Mouse (Mus musculus) liver, embryonic 13.5 days (tissue): Measurements from ENCODE around the gene Lrig2. TPM values are rescaled to one million over a fixed set of nuclear protein-coding genes. Genes with fewer than 3 reads are reported as not detected.

ENCODE experiments used
- ATAC-seq: fragments of 200-750 bp; cut with Nextera tagmentation; 2 replicates; pipeline ENCODE4 v1.8.0; 2017; ENCODE audit warnings: low read depth, mild to moderate bottlenecking, moderate number of reproducible peaks, moderate library complexity
- DNase-seq: peaks from one replicate; pipeline ENCODE4 v3.0.0; 2022
- H3K27ac ChIP-seq: fragments of 300-500 bp; sonication (generic); 2 replicates; pipeline ENCODE4 v1.5.1; 2015; ENCODE audit warnings: moderate library complexity, mild to moderate bottlenecking, inconsistent platforms
- H3K27me3 ChIP-seq: fragments of 300-500 bp; sonication (generic); 2 replicates; pipeline ENCODE4 v1.6.1; 2015; ENCODE audit warnings: mild to moderate bottlenecking, inconsistent platforms
- H3K36me3 ChIP-seq: fragments of 300-500 bp; sonication (generic); 2 replicates; pipeline ENCODE4 v1.6.1; 2015; ENCODE audit warnings: mild to moderate bottlenecking, inconsistent platforms
- H3K4me1 ChIP-seq: fragments of 300-500 bp; sonication (generic); replicated peaks from 2 replicates; pipeline ENCODE4 v1.6.1; 2015; ENCODE audit warnings: inconsistent platforms
- H3K4me2 ChIP-seq: fragments of 300-500 bp; sonication (generic); 2 replicates; pipeline ENCODE4 v1.6.1; 2015; ENCODE audit warnings: inconsistent platforms, mild to moderate bottlenecking, moderate library complexity
- H3K4me3 ChIP-seq: fragments of 300-500 bp; sonication (generic); replicated peaks from 2 replicates; pipeline ENCODE4 v1.5.1; 2015; ENCODE audit warnings: mild to moderate bottlenecking, inconsistent platforms
- H3K9ac ChIP-seq: fragments of 300-500 bp; sonication (generic); 2 replicates; pipeline ENCODE4 v1.6.1; 2015; ENCODE audit warnings: mild to moderate bottlenecking, inconsistent platforms
- H3K9me3 ChIP-seq: fragments of 300-500 bp; sonication (generic); replicated peaks from 2 replicates; pipeline ENCODE4 v1.6.1; 2016; ENCODE audit warnings: inconsistent platforms
- WGBS: fragments of 180-500 bp; shearing (Covaris S2); methylation state at CpG from one replicate; pipeline ENCODE4 v1.1.7; 2015; ENCODE audit not compliant: insufficient replicate concordance; 5-methylcytosine and 5-hydroxymethylcytosine counted together
- polyA plus RNA-seq: library from polyadenylated mRNA; unstranded; fragments of >200 nt; fragmentation: Nextera tagmentation; extraction: Ambion mirVana; gene quantifications from 2 replicates; pipeline ENCODE4 v1.2.1, GENCODE M21; 2015

The Lrig2 gene
- polyA plus RNA-seq, 1 experiment from 2014 or later, result 2.8 TPM

DNA sequence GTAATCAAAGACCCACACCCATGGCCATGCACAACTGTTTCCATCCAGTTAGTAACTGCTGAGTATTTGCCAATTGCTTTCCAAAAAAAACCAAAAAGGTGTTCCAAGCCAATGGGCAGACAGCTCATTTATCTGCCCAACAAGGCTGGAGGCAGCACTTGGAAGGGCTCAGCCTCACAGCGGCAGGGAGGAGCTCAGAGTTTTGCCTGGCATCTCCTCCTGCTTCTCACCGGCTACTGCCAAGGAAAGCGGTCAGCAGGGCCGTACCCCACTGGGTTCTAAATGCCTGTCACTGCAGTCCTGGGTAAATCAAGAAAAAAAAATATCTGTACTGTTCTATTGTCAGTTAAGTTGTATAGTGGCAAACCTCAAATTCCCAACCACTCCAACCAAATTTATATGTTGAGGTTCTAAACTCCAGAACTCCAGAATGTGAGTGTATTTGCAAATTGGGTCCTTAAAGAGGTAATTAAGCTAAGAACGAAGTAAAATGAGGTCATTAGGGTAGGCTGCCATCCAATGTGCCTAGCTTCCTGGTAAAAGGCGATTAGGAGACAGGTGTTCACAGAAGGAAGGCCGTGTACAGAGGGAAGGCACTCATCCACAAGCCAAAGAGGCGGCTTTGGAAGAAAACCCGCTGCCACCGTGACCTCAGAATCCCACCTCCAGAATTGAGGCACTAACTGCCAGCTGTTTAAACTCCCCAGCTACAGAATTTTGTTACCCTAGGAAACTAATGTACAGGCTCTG is 112.2 kb downstream of the Lrig2 start:
- 70% methylated on average over 10 of the region's 10 CpGs for WGBS
- no peaks in the 10 kb centered on the region for H3K36me3 ChIP-seq
- H3K4me2 ChIP-seq, result no peak overlapping the region
- no peak for DNase-seq
- no peak for ATAC-seq
- peaks cover 5% of the 10 kb centered on the region for H3K4me1 ChIP-seq
- no peak overlapping the region for H3K27ac ChIP-seq
- H3K4me3 ChIP-seq, result no peak overlapping the region
- H3K27me3 ChIP-seq, result no peaks in the 10 kb centered on the region
- H3K9me3 ChIP-seq, result no peaks in the 10 kb centered on the region
- H3K9ac ChIP-seq, result no peak overlapping the region

DNA sequence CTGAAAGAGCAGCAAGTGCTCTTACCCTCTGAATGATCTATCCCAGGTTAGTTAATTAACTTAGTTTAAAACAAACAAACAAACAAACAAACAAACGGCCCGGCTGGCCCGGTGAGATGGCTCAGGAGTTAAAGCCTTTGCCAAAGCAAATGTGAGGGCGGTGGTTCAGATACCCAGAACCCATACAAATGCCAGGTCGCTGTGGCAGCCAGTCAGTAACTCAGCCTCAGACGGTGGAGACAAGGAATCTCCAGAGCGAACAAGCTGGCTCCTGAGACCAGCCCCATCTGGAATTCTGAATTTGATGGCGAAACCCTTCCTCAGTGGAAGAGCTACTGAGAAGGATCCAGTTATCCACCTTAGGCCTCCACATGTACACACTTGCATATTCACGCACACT is 114.4 kb downstream of the Lrig2 start:
- H3K4me3 ChIP-seq, result no peak overlapping the region
- no peak overlapping the region for H3K27ac ChIP-seq
- H3K4me1 ChIP-seq, result no peaks in the 10 kb centered on the region
- no peak overlapping the region for H3K4me2 ChIP-seq
- no peaks in the 10 kb centered on the region for H3K9me3 ChIP-seq
- ATAC-seq (no peak), DNase-seq (no peak)
- no peaks in the 10 kb centered on the region for H3K27me3 ChIP-seq
- WGBS, result 67% methylated on average over 9 of the region's 9 CpGs
- H3K36me3 ChIP-seq, result no peaks in the 10 kb centered on the region
- H3K9ac ChIP-seq, result no peak overlapping the region

DNA sequence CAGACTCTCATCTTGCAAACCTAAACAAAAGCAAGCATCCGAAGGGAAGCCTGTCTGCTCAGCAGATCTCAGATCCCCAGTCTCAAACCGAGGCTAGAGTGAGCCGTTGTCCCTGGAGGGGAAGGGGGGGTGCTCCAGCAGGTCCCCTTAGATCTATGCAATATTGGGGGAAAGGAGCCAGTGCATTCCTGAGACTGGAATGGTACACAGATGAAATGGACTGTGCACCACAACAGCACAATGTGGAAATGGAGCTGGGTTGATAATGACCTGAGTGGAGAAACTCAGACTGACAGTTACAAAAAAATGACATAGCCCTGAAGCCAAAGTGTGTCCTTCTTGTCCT is 115.0 kb downstream of the Lrig2 start:
- no peaks in the 10 kb centered on the region for H3K4me1 ChIP-seq
- no peak overlapping the region for H3K4me3 ChIP-seq
- H3K27ac ChIP-seq, result no peak overlapping the region
- H3K27me3 ChIP-seq, result no peaks in the 10 kb centered on the region
- H3K9me3 ChIP-seq, result no peaks in the 10 kb centered on the region
- no peak overlapping the region for H3K9ac ChIP-seq
- 51% methylated on average over 3 of the region's 3 CpGs for WGBS
- DNase-seq (no peak), ATAC-seq (no peak)
- H3K4me2 ChIP-seq, result no peak overlapping the region
- no peaks in the 10 kb centered on the region for H3K36me3 ChIP-seq

DNA sequence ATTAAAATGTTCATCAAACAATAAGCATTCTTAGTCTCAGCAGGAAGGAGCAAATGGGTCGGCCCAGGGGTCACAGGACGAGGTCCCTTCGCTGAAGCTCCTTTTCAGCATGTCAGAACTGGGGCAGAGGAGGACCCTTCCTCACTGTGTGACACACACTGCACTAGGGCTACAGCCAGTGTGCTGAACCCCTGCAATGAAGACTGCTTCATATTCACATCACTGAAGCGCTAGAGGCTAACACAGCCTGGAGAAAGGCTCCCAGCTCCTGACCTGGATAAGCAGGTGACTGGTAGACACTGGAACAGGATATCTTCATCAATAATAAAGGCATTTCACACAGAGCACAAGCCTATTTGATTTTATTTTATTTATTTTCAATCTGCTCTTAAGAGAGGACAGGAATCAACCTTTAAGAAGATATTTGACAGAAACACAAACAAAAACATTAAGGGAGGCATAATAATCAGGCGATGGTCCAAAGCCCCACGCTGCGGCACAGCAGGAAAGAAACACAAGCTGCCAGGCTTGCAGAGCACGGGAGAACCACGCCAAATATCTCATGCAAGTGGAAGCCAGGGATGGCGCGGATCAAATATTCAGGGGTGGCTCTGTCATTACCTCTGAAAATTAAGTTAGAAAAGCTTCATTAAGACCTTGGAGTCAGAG is 115.5 kb downstream of the Lrig2 start:
- no peaks in the 10 kb centered on the region for H3K36me3 ChIP-seq
- DNase-seq (no peak), ATAC-seq (no peak)
- H3K27ac ChIP-seq, result no peak overlapping the region
- no peak overlapping the region for H3K4me2 ChIP-seq
- WGBS, result 64% methylated on average over 11 of the region's 11 CpGs
- no peak overlapping the region for H3K9ac ChIP-seq
- H3K4me1 ChIP-seq, result no peaks in the 10 kb centered on the region
- H3K4me3 ChIP-seq, result no peak overlapping the region
- H3K9me3 ChIP-seq, result no peaks in the 10 kb centered on the region
- H3K27me3 ChIP-seq, result no peaks in the 10 kb centered on the region

DNA sequence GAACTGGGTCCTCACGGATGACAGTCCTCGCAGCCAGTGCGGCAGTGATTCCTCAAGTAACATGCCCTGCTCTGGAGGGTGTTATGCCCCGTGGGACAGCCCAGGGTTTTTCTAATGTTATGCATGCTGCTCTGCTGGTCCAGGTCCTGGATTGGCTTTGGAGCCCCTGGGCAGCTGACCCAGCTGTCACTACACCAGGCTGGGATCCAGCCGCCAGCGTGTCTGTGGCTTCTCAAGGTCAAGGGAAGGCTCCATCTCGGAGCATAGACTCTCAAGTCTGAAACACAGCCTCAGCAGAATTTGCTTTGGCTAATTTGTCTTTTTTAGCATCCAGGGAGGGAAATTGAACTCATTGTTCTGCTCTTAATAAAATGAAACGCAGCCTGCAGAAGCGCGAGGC is 121.6 kb downstream of the Lrig2 start:
- Histone ChIP-seq H3K36me3 (no peaks in the 10 kb centered on the region), H3K4me3 (no peak overlapping the region), H3K9ac (no peak overlapping the region), H3K4me2 (no peak overlapping the region), H3K9me3 (no peaks in the 10 kb centered on the region), H3K27ac (no peak overlapping the region), H3K27me3 (no peaks in the 10 kb centered on the region), H3K4me1 (no peaks in the 10 kb centered on the region)
- DNase-seq (no peak), ATAC-seq (no peak)
- 70% methylated on average over 10 of the region's 10 CpGs for WGBS

DNA sequence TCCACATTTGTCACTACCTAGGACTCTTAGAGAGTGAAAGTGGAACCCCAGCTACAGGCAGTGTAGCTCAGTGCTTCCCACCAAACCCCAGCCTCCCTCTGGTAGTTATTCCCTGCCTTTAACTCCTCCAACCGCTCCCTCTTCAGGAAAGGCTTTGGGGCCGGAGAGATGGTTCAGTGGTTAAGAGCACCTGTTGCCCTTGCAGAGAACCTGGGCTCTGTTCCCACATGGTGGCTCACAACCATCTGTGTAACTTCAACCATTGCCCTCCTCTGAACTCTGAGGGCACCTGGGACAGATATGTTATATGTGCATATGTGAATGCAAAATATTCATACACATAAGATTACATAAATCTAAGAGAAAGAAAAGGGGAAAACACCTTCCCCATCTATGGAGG is 122.3 kb downstream of the Lrig2 start:
- Histone ChIP-seq H3K36me3 (no peaks in the 10 kb centered on the region), H3K4me1 (no peaks in the 10 kb centered on the region), H3K9me3 (no peaks in the 10 kb centered on the region), H3K27ac (no peak overlapping the region), H3K27me3 (no peaks in the 10 kb centered on the region), H3K4me2 (no peak overlapping the region), H3K4me3 (no peak overlapping the region), H3K9ac (no peak overlapping the region)
- DNase-seq, result no peak
- WGBS, result 73% methylated on average over 2 of the region's 2 CpGs
- ATAC-seq, result no peak

DNA sequence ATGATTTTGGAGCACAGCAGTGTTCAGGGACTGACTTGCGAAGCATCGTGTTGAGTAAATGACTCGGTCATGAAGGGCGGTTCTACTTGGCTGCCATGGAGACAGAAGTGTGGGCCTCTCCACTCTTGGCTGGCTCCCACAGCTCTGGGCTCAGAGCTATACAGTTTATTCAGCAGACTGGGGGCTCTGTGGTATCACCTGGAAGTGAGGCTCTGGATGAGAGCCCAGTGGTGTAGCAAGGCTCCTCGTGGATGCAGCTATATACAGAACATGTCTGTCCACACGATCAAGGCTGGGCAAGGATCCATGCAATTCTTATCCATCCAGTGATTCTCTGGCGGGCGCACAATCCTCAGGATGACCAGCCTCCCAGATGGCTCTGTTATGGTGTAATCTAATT is 126.1 kb downstream of the Lrig2 start:
- 72% methylated on average over 8 of the region's 8 CpGs for WGBS
- no peak overlapping the region for H3K4me2 ChIP-seq
- no peaks in the 10 kb centered on the region for H3K36me3 ChIP-seq
- 0 out of 2 replicates have a peak, but pooled peaks cover 5% of the 10 kb centered on the region for H3K4me1 ChIP-seq
- H3K27me3 ChIP-seq, result no peaks in the 10 kb centered on the region
- ATAC-seq, result no peak
- no peak overlapping the region for H3K27ac ChIP-seq
- H3K9ac ChIP-seq, result no peak overlapping the region
- no peak for DNase-seq
- H3K9me3 ChIP-seq, result no peaks in the 10 kb centered on the region
- H3K4me3 ChIP-seq, result no peak overlapping the region

DNA sequence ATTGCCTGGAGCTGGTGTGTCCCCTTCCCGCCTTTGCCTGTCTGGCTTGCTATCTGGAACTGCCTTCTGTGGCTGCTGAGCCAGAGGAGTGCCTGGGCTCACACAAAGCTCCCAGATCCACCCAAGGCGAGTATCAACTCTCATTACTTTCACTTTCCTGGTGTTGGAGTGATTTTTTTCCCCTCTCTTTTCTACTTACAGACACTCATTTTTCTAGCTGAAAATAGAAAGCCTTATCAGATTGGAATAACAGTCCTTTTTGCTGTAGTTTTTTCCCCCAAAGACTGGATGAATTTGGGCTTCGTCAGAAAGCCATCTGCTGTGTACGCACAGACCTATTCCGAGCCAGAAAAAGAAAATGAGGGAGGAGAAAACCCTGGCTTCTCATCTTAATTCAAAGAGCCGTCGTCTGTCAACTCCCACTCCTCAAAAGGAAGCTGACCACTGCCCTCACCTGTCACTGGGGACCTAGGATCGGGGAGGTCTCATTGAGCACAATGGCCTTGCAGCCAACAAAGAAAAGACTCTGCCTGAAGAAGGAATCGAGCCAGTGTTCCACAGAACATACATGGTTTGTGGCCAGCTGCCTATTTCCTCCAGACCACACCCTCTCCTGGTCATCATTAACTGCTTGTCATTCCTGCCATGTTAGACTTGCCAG is 127.9 kb downstream of the Lrig2 start:
- no peak overlapping the region for H3K9ac ChIP-seq
- H3K27ac ChIP-seq, result no peak overlapping the region
- DNase-seq, result no peak
- WGBS, result 55% methylated on average over 9 of the region's 9 CpGs
- no peaks in the 10 kb centered on the region for H3K27me3 ChIP-seq
- 0 out of 2 replicates have a peak, but pooled peaks cover 5% of the 10 kb centered on the region for H3K4me1 ChIP-seq
- H3K4me2 ChIP-seq, result no peak overlapping the region
- no peaks in the 10 kb centered on the region for H3K36me3 ChIP-seq
- no peak for ATAC-seq
- no peak overlapping the region for H3K4me3 ChIP-seq
- no peaks in the 10 kb centered on the region for H3K9me3 ChIP-seq

DNA sequence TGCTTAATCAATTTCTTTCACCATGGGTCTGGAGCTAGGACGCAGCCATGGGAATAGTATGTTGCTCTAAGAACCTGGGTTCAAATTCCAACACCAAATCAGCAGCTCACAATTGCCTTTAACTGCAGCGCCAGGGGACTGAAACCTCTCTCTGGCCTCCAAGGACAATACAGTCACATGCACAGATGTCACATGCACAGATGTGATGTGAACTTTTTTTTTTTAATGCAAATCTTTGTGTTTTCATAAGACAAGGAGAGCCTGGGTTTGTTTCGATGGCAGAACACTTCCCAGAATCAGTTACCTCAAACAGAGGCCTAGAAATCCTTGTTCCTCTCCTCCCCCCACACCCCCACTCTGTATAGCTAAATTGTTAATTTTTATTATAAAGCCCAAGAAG is 133.5 kb downstream of the Lrig2 start:
- Histone ChIP-seq H3K4me1 (no peaks in the 10 kb centered on the region), H3K9me3 (no peaks in the 10 kb centered on the region), H3K36me3 (no peaks in the 10 kb centered on the region), H3K4me2 (no peak overlapping the region), H3K9ac (no peak overlapping the region), H3K27me3 (no peaks in the 10 kb centered on the region), H3K4me3 (no peak overlapping the region), H3K27ac (no peak overlapping the region)
- WGBS, result 62% methylated on average over 3 of the region's 3 CpGs
- ATAC-seq (no peak), DNase-seq (no peak)

DNA sequence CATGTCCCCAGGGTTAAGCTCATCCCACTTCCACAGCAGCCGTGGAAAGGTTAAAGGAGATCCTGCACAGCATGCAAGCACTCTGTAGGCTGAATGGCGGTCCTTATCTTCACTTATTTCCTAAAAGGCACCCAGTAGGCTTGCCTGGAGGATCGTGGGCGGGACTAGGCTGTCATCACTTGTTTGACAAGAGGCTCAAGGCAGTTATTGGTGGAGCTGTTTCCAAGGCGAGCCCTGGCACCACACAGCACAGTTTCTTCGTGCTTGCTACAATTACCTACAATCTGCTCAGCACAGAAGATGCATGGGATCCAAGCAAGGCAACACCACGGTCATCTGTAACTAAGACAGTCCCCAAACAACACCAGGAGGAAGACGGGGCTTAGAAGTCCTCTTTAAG is 137.8 kb downstream of the Lrig2 start:
- Histone ChIP-seq H3K4me1 (no peaks in the 10 kb centered on the region), H3K4me2 (no peak overlapping the region), H3K27ac (no peak overlapping the region), H3K36me3 (no peaks in the 10 kb centered on the region), H3K9ac (no peak overlapping the region), H3K4me3 (no peak overlapping the region), H3K9me3 (no peaks in the 10 kb centered on the region), H3K27me3 (no peaks in the 10 kb centered on the region)
- ATAC-seq (no peak), DNase-seq (no peak)
- WGBS, result 43% methylated on average over 8 of the region's 8 CpGs

DNA sequence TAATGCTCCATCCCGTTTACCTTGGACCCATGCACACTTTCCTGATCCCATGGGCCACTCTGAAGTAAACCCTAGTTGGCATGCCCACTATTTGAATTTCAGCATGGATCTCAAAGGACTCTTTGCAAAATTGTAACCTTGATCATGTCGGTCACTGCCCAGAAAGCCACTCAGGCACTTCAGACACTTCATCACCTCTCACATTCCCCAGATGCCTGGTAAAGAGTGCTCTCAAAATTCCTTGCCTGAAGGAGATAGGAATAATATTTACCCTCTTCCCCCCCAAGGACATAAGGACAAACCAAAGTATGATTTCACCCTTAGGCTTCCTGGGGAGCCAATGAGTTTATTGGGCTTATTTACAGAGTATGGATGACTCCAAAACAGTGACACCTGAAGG is 139.3 kb downstream of the Lrig2 start:
- Histone ChIP-seq H3K4me3 (no peak overlapping the region), H3K27me3 (no peaks in the 10 kb centered on the region), H3K36me3 (no peaks in the 10 kb centered on the region), H3K4me2 (no peak overlapping the region), H3K9me3 (no peaks in the 10 kb centered on the region), H3K4me1 (no peaks in the 10 kb centered on the region), H3K27ac (no peak overlapping the region), H3K9ac (no peak overlapping the region)
- 53% methylated on average over 2 of the region's 2 CpGs for WGBS
- DNase-seq, result no peak
- no peak for ATAC-seq

DNA sequence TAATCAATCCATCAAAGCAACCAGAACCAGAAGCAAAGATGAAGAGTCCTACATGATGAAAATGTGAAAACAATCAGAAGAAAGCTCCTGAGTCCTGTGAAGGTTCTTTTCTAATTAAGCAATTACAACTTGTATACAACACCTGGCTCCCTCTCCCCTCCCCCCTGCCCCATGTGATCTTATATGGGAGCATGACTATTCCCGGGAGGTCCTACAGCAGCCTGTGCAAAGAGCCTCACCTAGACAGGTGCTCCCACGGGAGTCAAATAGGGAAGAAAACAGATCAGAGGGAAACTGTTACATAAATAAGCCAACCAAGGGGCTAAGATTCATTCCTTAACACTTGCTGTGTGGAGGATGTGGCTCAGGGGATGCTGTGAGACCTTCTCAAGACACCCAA is 143.8 kb downstream of the Lrig2 start:
- no peak overlapping the region for H3K9ac ChIP-seq
- H3K4me2 ChIP-seq, result no peak overlapping the region
- no peak overlapping the region for H3K4me3 ChIP-seq
- 71% methylated on average over 2 of the region's 2 CpGs for WGBS
- no peak overlapping the region for H3K27ac ChIP-seq
- no peaks in the 10 kb centered on the region for H3K4me1 ChIP-seq
- no peaks in the 10 kb centered on the region for H3K27me3 ChIP-seq
- no peaks in the 10 kb centered on the region for H3K36me3 ChIP-seq
- DNase-seq (no peak), ATAC-seq (no peak)
- H3K9me3 ChIP-seq, result no peaks in the 10 kb centered on the region
